Mouse (Mus musculus) thymus, adult 2 months (tissue): ENCODE measurements around the gene Cdk5.

Experiments used
- CTCF ChIP-seq: fragments of 200-500 bp; IDR thresholded peaks from 2 replicates; pipeline ENCODE4 v1.5.1; 2012; ENCODE audit warnings: mild to moderate bottlenecking, control low read depth, low read length, moderate library complexity, borderline replicate concordance; ENCODE audit not compliant: control insufficient read depth, poor library complexity, insufficient read depth; ENCODE audit errors: extremely low read depth
- POLR2A ChIP-seq: fragments of 200-500 bp; IDR thresholded peaks from 2 replicates; pipeline ENCODE4 v1.6.1; 2012; ENCODE audit warnings: mild to moderate bottlenecking, low read length, control low read depth, moderate library complexity; ENCODE audit not compliant: control insufficient read depth, poor library complexity, insufficient read depth; ENCODE audit errors: extremely low read depth

DNA sequence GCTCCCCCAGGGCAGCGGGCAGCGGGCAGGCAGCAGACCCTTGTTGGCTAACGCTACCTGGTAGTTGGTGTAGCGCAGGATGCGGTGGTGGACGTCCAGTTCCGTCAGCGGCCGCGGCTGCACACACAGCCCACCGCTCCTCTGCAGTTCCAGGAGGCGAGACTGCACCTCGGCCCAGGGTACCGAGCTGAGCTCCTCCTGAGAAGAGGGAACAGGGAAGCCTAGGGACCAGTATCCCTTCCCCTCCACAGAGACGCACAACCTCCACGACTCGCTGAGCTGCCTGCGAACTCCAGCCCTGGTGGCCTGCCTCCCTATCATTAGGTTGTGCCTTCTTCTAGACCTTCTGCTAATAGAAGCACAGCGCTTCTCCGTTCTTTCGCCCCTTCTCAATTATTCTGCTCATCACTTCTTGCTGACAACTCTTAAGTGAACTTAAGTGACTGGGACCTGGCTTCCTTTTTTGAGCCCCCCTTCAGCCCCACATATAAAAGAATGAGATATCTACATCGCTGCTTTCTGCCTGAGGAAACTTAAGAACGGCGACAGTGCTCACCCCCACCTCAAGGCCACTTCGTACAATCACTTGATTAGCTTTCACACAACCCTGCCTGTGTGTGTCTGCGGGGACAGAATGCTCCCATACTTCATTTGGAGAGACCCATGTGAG lies 34.9 kb downstream of the Cdk5 start:
- TF ChIP-seq CTCF (no peak), POLR2A (no peak)
